24 mouse cellular contexts compared by ENCODE assay signal in genomic region chr19:37020951-37021350, GRCm38 (mm10).
A peak's percentile ranks its signal among the peaks of the same experiment; 100 is the strongest.
DNase-seq lines count a peak whose midpoint lies in the region; ATAC-seq and TF ChIP-seq lines count a peak whose summit lies in the region.
"Had no signal": no experiment of that assay in that cellular context is flagged by ENCODE, and none has a peak within 500 bp of the region (broad histone marks: within the 10 kb centered on the region; RNA-seq: fewer than 3 reads in every experiment).

No protein-coding gene starts in this region.

- TF ChIP-seq CTCF in heart, postnatal 0 days (IDR thresholded peaks at IDR 0.05; ENCODE audit: low read depth): no peak

- WGBS in heart, embryonic 10.5 days: 71% methylated on average over 11 of the region's 11 CpGs
- WGBS in heart, postnatal 0 days: 50% methylated on average over 11 of the region's 11 CpGs

- H3K9me3 ChIP-seq in heart, embryonic 10.5 days: no peaks in the 10 kb centered on the region
- H3K9me3 ChIP-seq in heart, postnatal 0 days (replicated peaks; ENCODE audit: control insufficient read depth, low read length): 0 out of 2 replicates have a peak, but pooled peaks cover 8% of the 10 kb centered on the region
- H3K9me3 ChIP-seq: intestine, embryonic 15.5 days; liver, embryonic 12.5 days; stomach, embryonic 15.5 days had no signal

- no peaks in the 10 kb centered on the region; the same call in 1 of the 2 replicates for H3K36me3 ChIP-seq in heart, embryonic 10.5 days
- H3K36me3 ChIP-seq in heart, postnatal 0 days (replicated peaks; ENCODE audit: control insufficient read depth, insufficient read depth, low read length): peaks cover 13% of the 10 kb centered on the region; the same call in 1 of the 2 replicates
- H3K36me3 ChIP-seq: intestine, embryonic 15.5 days; limb, embryonic 12.5 days; liver, embryonic 12.5 days; stomach, embryonic 15.5 days had no signal

- H3K27ac ChIP-seq in heart, embryonic 10.5 days: no peak overlapping the region
- no peak overlapping the region for H3K27ac ChIP-seq in heart, postnatal 0 days (ENCODE audit: low read depth)
- H3K27ac ChIP-seq: hindbrain, embryonic 15.5 days; intestine, embryonic 15.5 days; limb, embryonic 12.5 days; liver, embryonic 12.5 days; stomach, embryonic 15.5 days had no signal

- TF ChIP-seq EP300 in heart, postnatal 0 days (IDR thresholded peaks at IDR 0.05; ENCODE audit: low read depth): no peak

- peaks cover 25% of the 10 kb centered on the region for H3K4me1 ChIP-seq in heart, embryonic 10.5 days
- H3K4me1 ChIP-seq in heart, postnatal 0 days (ENCODE audit: control insufficient read depth, insufficient read depth): peaks cover 3% of the 10 kb centered on the region
- H3K4me1 ChIP-seq: stomach, embryonic 15.5 days had no signal

- no peaks in the 10 kb centered on the region for H3K27me3 ChIP-seq in heart, embryonic 10.5 days (ENCODE audit: insufficient read depth, poor library complexity, severe bottlenecking)
- H3K27me3 ChIP-seq in heart, postnatal 0 days (ENCODE audit: control insufficient read depth, insufficient read depth, low read length): no peaks in the 10 kb centered on the region
- H3K27me3 ChIP-seq: hindbrain, embryonic 15.5 days; intestine, embryonic 15.5 days; limb, embryonic 12.5 days; liver, embryonic 12.5 days; stomach, embryonic 15.5 days had no signal

- H3K4me2 ChIP-seq in heart, postnatal 0 days (ENCODE audit: low read depth, low read length): no peak overlapping the region
- H3K4me2 ChIP-seq: hindbrain, embryonic 15.5 days; intestine, embryonic 15.5 days; limb, embryonic 12.5 days; liver, embryonic 12.5 days; midbrain, embryonic 11.5 days; stomach, embryonic 15.5 days had no signal

- no peak overlapping the region for H3K4me3 ChIP-seq in heart, embryonic 10.5 days
- H3K4me3 ChIP-seq in heart, postnatal 0 days (ENCODE audit: low read depth, low read length): no peak overlapping the region
- H3K4me3 ChIP-seq: hindbrain, embryonic 15.5 days; intestine, embryonic 15.5 days; limb, embryonic 12.5 days; liver, embryonic 12.5 days; stomach, embryonic 15.5 days had no signal

- peak; percentile 92 for DNase-seq in heart, adult 11 months
- no peak for DNase-seq in heart, embryonic 10.5 days (ENCODE audit: low spot score)
- DNase-seq in brain, adult 2 months (ENCODE audit: low read depth, low spot score): peak; percentile 24
- peak; percentile 58 for DNase-seq in gastrocnemius, postnatal 25 days
- peak; percentile 41 for DNase-seq in heart, postnatal 0 days (ENCODE audit: low spot score)
- no peak for DNase-seq in thymus, postnatal 25 days
- no peak for DNase-seq in layer of hippocampus, adult 11-12 months (ENCODE audit: low spot score)
- DNase-seq in layer of hippocampus, adult 18-20 months (ENCODE audit: low spot score in 2 of 2): no peak
- DNase-seq: adrenal gland, postnatal 14 days; cerebellum, adult 9-10 months; kidney, adult 9 months; kidney, postnatal 14 days; layer of hippocampus, postnatal 36 days; lung, adult 18-20 months; lung, postnatal 10 days; thymus, postnatal 4 days had no signal

- no peak overlapping the region for H3K9ac ChIP-seq in heart, postnatal 0 days (replicated peaks; ENCODE audit: low read depth, low read length)
- H3K9ac ChIP-seq: hindbrain, embryonic 15.5 days; intestine, embryonic 15.5 days; limb, embryonic 12.5 days; liver, embryonic 12.5 days; stomach, embryonic 15.5 days had no signal

- ATAC-seq in heart, postnatal 0 days (ENCODE audit: insufficient read depth, low read depth): no peak
- ATAC-seq: CD4-positive, CD25-positive, alpha-beta regulatory T cell, adult 4 months; forebrain, embryonic 16.5 days; intestine, embryonic 15.5 days; liver, embryonic 12.5 days had no signal

Comparison
In these comparisons a context has a peak if more than half of its experiments do, and no peak if none do; other contexts are left out.
1. DNase-seq: peak in heart, adult 11 months (single experiment), brain, adult 2 months (single experiment), gastrocnemius, postnatal 25 days (single experiment) and heart, postnatal 0 days (single experiment); none in heart, embryonic 10.5 days (single experiment), thymus, postnatal 25 days (single experiment), layer of hippocampus, adult 11-12 months (single experiment) and layer of hippocampus, adult 18-20 months (0 of 2).